Mouse (Mus musculus) embryonic facial prominence, embryonic 14.5 days (tissue): ENCODE results near the gene Actl11. TPM values are rescaled to one million over a fixed set of nuclear protein-coding genes. Genes with fewer than 3 reads are reported as not detected.
A peak's percentile ranks its signal among the peaks of the same experiment; 100 is the strongest.

Source experiments
- ATAC-seq: fragments of 200-750 bp; cut with Nextera tagmentation; 2 replicates; pipeline ENCODE4 v1.8.0; 2017; ENCODE audit warnings: low read depth, moderate number of reproducible peaks, moderate TSS enrichment
- DNase-seq: peaks from one replicate; pipeline ENCODE4 v3.0.0-alpha.2; 2015; ENCODE audit warnings: low spot score
- H3K27ac ChIP-seq: fragments of 300-500 bp; sonication (generic); replicated peaks from 2 replicates; pipeline ENCODE4 v1.5.1; 2014; ENCODE audit warnings: low read depth, mild to moderate bottlenecking, low read length, moderate library complexity
- H3K27me3 ChIP-seq: fragments of 300-500 bp; sonication (generic); replicated peaks from 2 replicates; pipeline ENCODE4 v1.6.1; 2014; ENCODE audit warnings: low read length; ENCODE audit not compliant: control insufficient read depth, insufficient read depth
- H3K36me3 ChIP-seq: fragments of 300-500 bp; sonication (generic); 2 replicates; pipeline ENCODE4 v1.6.1; 2014; ENCODE audit warnings: low read length, mixed read lengths; ENCODE audit not compliant: control insufficient read depth, insufficient read depth
- H3K4me1 ChIP-seq: fragments of 300-500 bp; sonication (generic); 2 replicates; pipeline ENCODE4 v1.6.1; 2014; ENCODE audit warnings: antibody characterized with exemption, low read length; ENCODE audit not compliant: control insufficient read depth, insufficient read depth
- H3K4me2 ChIP-seq: fragments of 300-500 bp; sonication (generic); 2 replicates; pipeline ENCODE4 v1.6.1; 2014; ENCODE audit warnings: low read depth, mild to moderate bottlenecking, low read length, moderate library complexity, mixed read lengths
- H3K4me3 ChIP-seq: fragments of 300-500 bp; sonication (generic); 2 replicates; pipeline ENCODE4 v1.5.1; 2014; ENCODE audit warnings: low read depth, mild to moderate bottlenecking, low read length
- H3K9ac ChIP-seq: fragments of 300-500 bp; sonication (generic); 2 replicates; pipeline ENCODE4 v1.6.1; 2014; ENCODE audit warnings: low read depth, mild to moderate bottlenecking, low read length, moderate library complexity, mixed read lengths
- H3K9me3 ChIP-seq: fragments of 300-500 bp; sonication (generic); 2 replicates; pipeline ENCODE4 v1.6.1; 2016; ENCODE audit warnings: low read length; ENCODE audit not compliant: control insufficient read depth
- WGBS: fragments of 180-500 bp; shearing (Covaris S2); extraction: QIAGEN DNeasy Blood & Tissue Kit; methylation state at CpG from one replicate; pipeline ENCODE4 v1.1.7; 2014; 5-methylcytosine and 5-hydroxymethylcytosine counted together
- polyA plus RNA-seq: library from polyadenylated mRNA; unstranded; fragments of >200 nt; fragmentation: Nextera tagmentation; extraction: Ambion mirVana; gene quantifications from 2 replicates; pipeline ENCODE4 v1.2.1, GENCODE M21; 2014

Gene Actl11
- polyA plus RNA-seq, 1 experiment from 2014 or later = not detected

DNA sequence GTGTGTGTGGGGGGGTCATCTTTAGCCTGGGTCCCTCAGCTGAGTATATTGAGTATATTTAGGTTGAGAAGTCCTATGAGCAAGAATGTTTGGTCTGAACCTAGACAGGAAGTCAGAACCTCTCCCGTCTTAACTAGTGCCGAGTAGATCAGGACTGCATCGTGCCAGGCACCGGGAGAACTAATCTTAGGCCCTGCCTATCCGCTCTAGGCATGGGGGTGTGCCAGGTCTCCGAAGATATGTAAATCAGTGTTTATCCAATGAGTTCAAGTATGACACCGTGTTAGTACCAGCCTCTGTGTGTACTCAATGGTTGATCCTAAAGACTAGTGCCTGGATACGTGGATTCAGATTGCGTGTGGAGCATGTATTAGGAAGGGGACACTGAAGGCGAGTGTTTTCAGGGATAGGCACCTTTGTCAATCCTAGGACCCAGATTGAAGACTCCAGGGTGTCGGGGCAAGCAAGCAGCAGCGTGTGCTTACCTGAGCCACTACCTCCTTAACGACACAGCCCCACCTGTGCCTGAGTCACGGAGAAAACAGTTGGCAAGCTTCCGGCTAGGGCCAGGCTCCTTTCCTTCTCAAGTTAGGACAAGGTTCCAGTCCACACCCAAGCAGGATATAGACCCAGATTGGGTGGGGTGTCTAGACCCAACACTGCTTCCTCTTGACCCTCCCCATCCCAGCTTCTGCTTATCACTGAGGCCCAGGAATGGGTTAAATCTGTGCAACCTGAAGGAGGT, 18.1 kb upstream of the Actl11 start:
- Histone ChIP-seq H3K9ac (0 out of 2 replicates have a peak overlapping the region, but pooled peaks have one; percentile 3), H3K4me3 (no peak overlapping the region), H3K36me3 (no peaks in the 10 kb centered on the region), H3K4me2 (peak overlapping the region; percentile 82; the same call in 1 of the 2 replicates), H3K9me3 (no peaks in the 10 kb centered on the region), H3K27me3 (no peaks in the 10 kb centered on the region; the same call in 1 of the 2 replicates), H3K27ac (no peak overlapping the region), H3K4me1 (peaks cover 45% of the 10 kb centered on the region)
- WGBS = 82% methylated on average over 15 of the region's 15 CpGs
- DNase-seq (no peak), ATAC-seq (no peak)

GRCm38 (mm10) chr9:107914764-107915420, 13.4 kb upstream of the Actl11 start:
- DNase-seq = no peak
- Histone ChIP-seq H3K9me3 (no peaks in the 10 kb centered on the region), H3K36me3 (0 out of 2 replicates have a peak, but pooled peaks cover 4% of the 10 kb centered on the region), H3K4me1 (peaks cover 17% of the 10 kb centered on the region), H3K27ac (no peak overlapping the region), H3K9ac (no peak overlapping the region), H3K27me3 (no peaks in the 10 kb centered on the region), H3K4me3 (no peak overlapping the region), H3K4me2 (no peak overlapping the region)
- no peak for ATAC-seq
- 73% methylated on average over 15 of the region's 16 CpGs for WGBS

GRCm38 (mm10) chr9:107917895-107918608, 10.2 kb upstream of the Actl11 start:
- 0 out of 2 replicates have a peak, but pooled peaks cover 4% of the 10 kb centered on the region for H3K36me3 ChIP-seq
- peak overlapping the region; percentile 8; the same call in 1 of the 2 replicates for H3K4me2 ChIP-seq
- no peak overlapping the region for H3K4me3 ChIP-seq
- no peaks in the 10 kb centered on the region for H3K27me3 ChIP-seq
- ATAC-seq = no peak
- H3K27ac ChIP-seq = peak overlapping the region; percentile 44; the same call in 1 of the 2 replicates
- 0 out of 2 replicates have a peak overlapping the region, but pooled peaks have one; percentile 19 for H3K9ac ChIP-seq
- 27% methylated on average over 13 of the region's 13 CpGs for WGBS
- H3K4me1 ChIP-seq = peaks cover 13% of the 10 kb centered on the region
- DNase-seq = peak; percentile 88
- H3K9me3 ChIP-seq = no peaks in the 10 kb centered on the region

- no peak for DNase-seq
- H3K4me1 ChIP-seq = peaks cover 15% of the 10 kb centered on the region
- H3K9ac ChIP-seq = no peak overlapping the region
- H3K4me3 ChIP-seq = no peak overlapping the region
- no peaks in the 10 kb centered on the region for H3K27me3 ChIP-seq
- ATAC-seq = no peak
- 83% methylated on average over 6 of the region's 6 CpGs for WGBS
- H3K36me3 ChIP-seq = 0 out of 2 replicates have a peak, but pooled peaks cover 4% of the 10 kb centered on the region
- H3K27ac ChIP-seq = 0 out of 2 replicates have a peak overlapping the region, but pooled peaks have one; percentile 44
- no peak overlapping the region for H3K4me2 ChIP-seq
- H3K9me3 ChIP-seq = no peaks in the 10 kb centered on the region
Measured at GRCm38 (mm10) chr9:107918884-107919283, 9.4 kb upstream of the Actl11 start.

DNA sequence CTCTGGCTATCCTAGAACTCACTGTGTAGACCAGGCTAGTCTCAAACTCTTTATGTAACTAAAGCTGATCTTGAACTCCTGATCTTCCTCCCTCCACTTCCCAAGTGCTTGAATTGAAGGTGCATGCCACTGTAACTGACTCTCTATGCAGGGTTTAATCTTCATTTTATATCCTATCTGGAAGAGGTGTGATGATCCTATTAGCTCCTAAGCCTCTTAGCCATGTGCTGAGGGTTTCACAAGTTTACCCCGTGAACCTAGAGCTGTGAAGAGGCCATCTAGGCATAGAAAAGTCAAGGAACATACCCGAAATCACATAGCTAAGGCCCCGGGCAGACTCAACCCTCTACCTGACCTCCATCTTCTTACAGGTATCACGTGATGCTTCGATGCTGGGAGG, 8.8 kb upstream of the Actl11 start:
- 90% methylated on average over 5 of the region's 5 CpGs for WGBS
- 0 out of 2 replicates have a peak, but pooled peaks cover 4% of the 10 kb centered on the region for H3K36me3 ChIP-seq
- H3K9me3 ChIP-seq = no peaks in the 10 kb centered on the region
- H3K9ac ChIP-seq = no peak overlapping the region
- H3K27me3 ChIP-seq = no peaks in the 10 kb centered on the region
- peaks cover 20% of the 10 kb centered on the region for H3K4me1 ChIP-seq
- no peak overlapping the region for H3K4me3 ChIP-seq
- H3K27ac ChIP-seq = no peak overlapping the region
- DNase-seq (no peak), ATAC-seq (no peak)
- H3K4me2 ChIP-seq = no peak overlapping the region

- no peaks in the 10 kb centered on the region for H3K36me3 ChIP-seq
- no peak for DNase-seq
- no peak overlapping the region for H3K4me3 ChIP-seq
- no peak overlapping the region for H3K4me2 ChIP-seq
- H3K4me1 ChIP-seq = peaks cover 13% of the 10 kb centered on the region
- H3K9me3 ChIP-seq = no peaks in the 10 kb centered on the region
- no peak for ATAC-seq
- H3K9ac ChIP-seq = no peak overlapping the region
- H3K27ac ChIP-seq = no peak overlapping the region
- H3K27me3 ChIP-seq = no peaks in the 10 kb centered on the region
- WGBS = 33% methylated on average over 7 of the region's 7 CpGs
Measured at GRCm38 (mm10) chr9:107923021-107923420, 5.2 kb upstream of the Actl11 start.

DNA sequence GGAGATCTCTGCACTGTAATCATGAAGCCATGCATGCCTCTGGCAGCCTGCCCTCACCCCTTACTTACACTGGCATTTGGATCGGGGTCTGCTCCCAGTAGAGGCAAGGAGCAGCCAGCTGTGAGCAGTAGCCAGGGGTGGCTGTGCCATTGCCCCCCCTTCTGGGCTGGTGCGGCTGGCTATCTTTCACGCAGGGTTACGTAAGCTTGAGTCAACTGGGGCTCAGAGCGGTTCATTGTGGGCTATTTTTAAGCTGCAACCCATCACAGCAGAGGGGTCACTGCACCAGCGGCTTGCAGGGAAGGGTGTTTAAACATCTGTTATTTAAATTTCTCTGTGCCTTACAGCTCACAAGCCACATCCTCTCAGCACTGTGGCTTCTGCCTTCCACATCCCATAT, 4.3 kb upstream of the Actl11 start:
- Histone ChIP-seq H3K9ac (no peak overlapping the region), H3K9me3 (no peaks in the 10 kb centered on the region), H3K27ac (no peak overlapping the region), H3K4me1 (peaks cover 7% of the 10 kb centered on the region; the same call in 1 of the 2 replicates), H3K4me2 (no peak overlapping the region), H3K27me3 (no peaks in the 10 kb centered on the region), H3K4me3 (no peak overlapping the region), H3K36me3 (no peaks in the 10 kb centered on the region)
- ATAC-seq = peak; percentile 27; the same call in 1 of the 2 replicates
- WGBS = 32% methylated on average over 6 of the region's 6 CpGs
- peak; percentile 48 for DNase-seq

GRCm38 (mm10) chr9:107925251-107925650, 3.0 kb upstream of the Actl11 start:
- Histone ChIP-seq H3K27ac (no peak overlapping the region), H3K4me1 (peaks cover 7% of the 10 kb centered on the region; the same call in 1 of the 2 replicates), H3K36me3 (no peaks in the 10 kb centered on the region), H3K4me2 (no peak overlapping the region), H3K27me3 (no peaks in the 10 kb centered on the region), H3K9ac (no peak overlapping the region), H3K4me3 (no peak overlapping the region), H3K9me3 (no peaks in the 10 kb centered on the region)
- 27% methylated on average over 3 of the region's 3 CpGs for WGBS
- no peak for ATAC-seq
- no peak for DNase-seq
